Mouse (Mus musculus) CH12.LX (cell line): ENCODE measurements around the gene Fancc. TPM values are rescaled to one million over a fixed set of nuclear protein-coding genes. Genes with fewer than 3 reads are reported as not detected.

Experiments used
- DNase-seq: peaks from one replicate; pipeline ENCODE4 v3.0.0-alpha.2; 2013; ENCODE audit errors: extremely low read depth
- H3K27ac ChIP-seq: 2 replicates; pipeline ENCODE4 v1.5.1; 2012; ENCODE audit warnings: low read depth, mild to moderate bottlenecking, control low read depth, moderate library complexity; ENCODE audit not compliant: insufficient read depth
- H3K27me3 ChIP-seq: replicated peaks from 2 replicates; pipeline ENCODE3; 2012; ENCODE audit warnings: inconsistent platforms
- H3K36me3 ChIP-seq, 2 experiments: replicated peaks in 1 of 2; 2 replicates each; pipeline versions ENCODE3 to v1.6.1; 2012; ENCODE audit warnings: inconsistent platforms in 1 of 2, low read length in 1 of 2, mild to moderate bottlenecking in 1 of 2, mixed read lengths in 1 of 2, moderate library complexity in 1 of 2; ENCODE audit not compliant: control insufficient read depth in 1 of 2, insufficient read depth in 1 of 2
- H3K4me1 ChIP-seq, 2 experiments: 2 replicates each; pipeline ENCODE4 v1.6.1; 2012; ENCODE audit warnings: inconsistent platforms in 1 of 2, moderate library complexity in 1 of 2; ENCODE audit not compliant: insufficient read depth in 2 of 2, control insufficient read depth in 1 of 2
- H3K4me2 ChIP-seq: 2 replicates; pipeline ENCODE4 v1.6.1; 2012; ENCODE audit warnings: low read depth, mild to moderate bottlenecking, control low read depth; ENCODE audit not compliant: poor library complexity, insufficient read depth, severe bottlenecking
- H3K4me3 ChIP-seq, 3 experiments: fragments of 150-350 bp in 1 of 3; sonication (generic) in 1 of 3; replicated peaks in 1 of 3; 2 replicates each; pipeline versions ENCODE3 to v1.5.1; 2011 to 2012; ENCODE audit warnings: low read depth in 2 of 3, low read length in 2 of 3, mild to moderate bottlenecking in 2 of 3, moderate library complexity in 2 of 3, control low read depth in 1 of 3, improper control_type of control experiment in 1 of 3, inconsistent platforms in 1 of 3, mixed read lengths in 1 of 3; ENCODE audit not compliant: poor library complexity in 1 of 3
- H3K79me2 ChIP-seq: replicated peaks from 2 replicates; pipeline ENCODE4 v1.6.1; 2012; ENCODE audit warnings: mild to moderate bottlenecking, moderate library complexity; ENCODE audit not compliant: control insufficient read depth, poor library complexity, insufficient read depth, severe bottlenecking; ENCODE audit errors: extremely low read depth
- H3K9ac ChIP-seq: 2 replicates; pipeline ENCODE4 v1.6.1; 2012; ENCODE audit warnings: low read depth, mild to moderate bottlenecking, control low read depth, moderate library complexity; ENCODE audit not compliant: insufficient read depth
- H3K9me3 ChIP-seq: replicated peaks from 2 replicates; pipeline ENCODE3; 2012; ENCODE audit warnings: low read length, inconsistent platforms, mixed read lengths
- CHD1 ChIP-seq: IDR thresholded peaks from 2 replicates; pipeline ENCODE4 v1.6.1; 2012; ENCODE audit warnings: low read depth, low read length, improper control_type of control experiment, inconsistent platforms
- CHD2 ChIP-seq: IDR thresholded peaks from 2 replicates; pipeline ENCODE4 v1.6.1; 2011; ENCODE audit warnings: low read length, improper control_type of control experiment
- CTCF ChIP-seq, 2 experiments: IDR thresholded peaks in 1 of 2; conservative IDR thresholded peaks in 1 of 2; 2 replicates each; pipeline ENCODE4 v1.5.1; 2011 to 2012; ENCODE audit warnings: low read depth in 2 of 2, low read length in 2 of 2, improper control_type of control experiment in 1 of 2, inconsistent platforms in 1 of 2, mild to moderate bottlenecking in 1 of 2, moderate library complexity in 1 of 2
- ELF1 ChIP-seq: IDR thresholded peaks from 2 replicates; pipeline ENCODE4 v1.6.1; 2014; ENCODE audit warnings: low read depth, mild to moderate bottlenecking, inconsistent platforms, low read length, improper control_type of control experiment
- EP300 ChIP-seq: IDR thresholded peaks from 2 replicates; pipeline ENCODE4 v1.6.1; 2011; ENCODE audit warnings: low read length, improper control_type of control experiment
- ETS1 ChIP-seq: conservative IDR thresholded peaks from 2 replicates; pipeline ENCODE4 v1.6.1; 2012; ENCODE audit warnings: low read depth, mild to moderate bottlenecking, inconsistent platforms, low read length, improper control_type of control experiment, moderate library complexity
- HCFC1 ChIP-seq: IDR thresholded peaks from 2 replicates; pipeline ENCODE4 v1.6.1; 2012; ENCODE audit warnings: low read depth, mild to moderate bottlenecking, inconsistent platforms, low read length, improper control_type of control experiment
- JUN ChIP-seq: IDR thresholded peaks from 2 replicates; pipeline ENCODE4 v1.6.1; 2011; ENCODE audit warnings: low read depth, mild to moderate bottlenecking, low read length, improper control_type of control experiment, moderate library complexity; ENCODE audit not compliant: insufficient read depth
- JUND ChIP-seq: conservative IDR thresholded peaks from 2 replicates; pipeline ENCODE4 v1.6.1; 2011; ENCODE audit warnings: low read depth, low read length, improper control_type of control experiment
- KAT2A ChIP-seq: IDR thresholded peaks from 2 replicates; pipeline ENCODE4 v1.6.1; 2012; ENCODE audit warnings: low read length, improper control_type of control experiment, inconsistent platforms; ENCODE audit not compliant: insufficient replicate concordance
- MAX ChIP-seq: IDR thresholded peaks from 2 replicates; pipeline ENCODE4 v1.6.1; 2011; ENCODE audit warnings: low read length, improper control_type of control experiment
- MAZ ChIP-seq: IDR thresholded peaks from 2 replicates; pipeline ENCODE4 v1.6.1; 2012; ENCODE audit warnings: low read depth, mild to moderate bottlenecking, inconsistent platforms, low read length, improper control_type of control experiment, moderate library complexity
- NELFE ChIP-seq: IDR thresholded peaks from 2 replicates; pipeline ENCODE4 v1.6.1; 2011; ENCODE audit warnings: low read depth, low read length, improper control_type of control experiment
- NRF1 ChIP-seq: IDR thresholded peaks from 2 replicates; pipeline ENCODE4 v1.6.1; 2014; ENCODE audit warnings: low read depth, mild to moderate bottlenecking, inconsistent platforms, low read length, improper control_type of control experiment, moderate library complexity
- PAX5 ChIP-seq: IDR thresholded peaks from 2 replicates; pipeline ENCODE4 v1.6.1; 2012; ENCODE audit warnings: low read length, inconsistent platforms, mixed read lengths
- RAD21 ChIP-seq: IDR thresholded peaks from 2 replicates; pipeline ENCODE4 v1.6.1; 2011; ENCODE audit warnings: low read depth, mild to moderate bottlenecking, low read length, improper control_type of control experiment, moderate library complexity
- UBTF ChIP-seq: IDR thresholded peaks from 2 replicates; pipeline ENCODE4 v1.6.1; 2012; ENCODE audit warnings: low read depth, mild to moderate bottlenecking, inconsistent platforms, low read length, improper control_type of control experiment, moderate library complexity
- USF1 ChIP-seq: IDR thresholded peaks from 2 replicates; pipeline ENCODE4 v1.6.1; 2014; ENCODE audit warnings: low read depth, mild to moderate bottlenecking, inconsistent platforms, low read length, improper control_type of control experiment
- USF2 ChIP-seq: conservative IDR thresholded peaks from 2 replicates; pipeline ENCODE4 v1.6.1; 2011; ENCODE audit warnings: low read depth, low read length, improper control_type of control experiment
- ZC3H11A ChIP-seq: IDR thresholded peaks from 2 replicates; pipeline ENCODE4 v1.6.1; 2012; ENCODE audit warnings: low read depth, mild to moderate bottlenecking, inconsistent platforms, low read length, improper control_type of control experiment
- dilution Hi-C: fragments of 300-500 bp; cut with MboI; formaldehyde crosslinking; loops from 2 replicates; pipeline ENCODE4 v1.14.3; 2020; ENCODE audit warnings: low sequenced_read_pairs; ENCODE audit not compliant: extremely low pct_unique_long_range_greater_than_20kb, extremely low pct_ligation_motif_present
- in situ Hi-C: fragments of 300-500 bp; cut with MboI; formaldehyde crosslinking; loops from 3 replicates; pipeline ENCODE4 v1.14.3; 2019; ENCODE audit warnings: low sequenced_read_pairs, low pct_ligation_motif_present, low pct_unique_long_range_greater_than_20kb, mixed read lengths
- polyA plus RNA-seq: library from polyadenylated mRNA; unstranded; fragments of >175 nt; gene quantifications from 2 replicates; pipeline ENCODE4 v1.2.1, GENCODE M21; 2012; ENCODE audit warnings: low read depth; ENCODE audit not compliant: insufficient read length
- total RNA-seq, 2 experiments: library from RNA; depleted of rRNA; stranded (reverse); fragments of 300-350 nt in 1 of 2; fragments of >200 nt in 1 of 2; gene quantifications; 2 replicates each; pipeline ENCODE4 v1.2.3; 2012 to 2014

Fancc gene
- total and polyA plus RNA-seq, 3 experiments: 8.2 to 12.4 (median 8.7) TPM

DNA sequence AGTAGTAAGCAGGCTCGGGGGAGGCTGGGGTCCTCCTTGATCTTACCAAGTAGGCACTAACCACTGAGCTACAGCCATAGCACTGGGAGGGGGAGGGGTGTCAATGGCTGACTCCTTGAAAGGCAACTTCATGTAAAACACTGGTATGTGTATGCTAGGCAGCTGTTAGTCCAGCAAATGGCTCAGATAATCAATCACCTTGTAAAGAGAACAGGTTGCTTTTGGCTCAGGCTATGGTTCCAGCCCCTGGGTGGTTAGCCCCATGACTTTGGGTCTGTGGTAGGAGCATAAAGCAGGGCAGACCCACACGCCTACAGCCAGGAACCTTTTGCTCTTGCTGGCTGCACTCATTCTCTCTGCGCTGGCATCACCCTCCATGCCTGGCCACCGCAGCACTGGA, 207.0 kb downstream of the Fancc start:
- peaks cover 20 to 79% of the 10 kb centered on the region in 2 experiments for H3K36me3 ChIP-seq
- dilution Hi-C loops: no loop called here

DNA sequence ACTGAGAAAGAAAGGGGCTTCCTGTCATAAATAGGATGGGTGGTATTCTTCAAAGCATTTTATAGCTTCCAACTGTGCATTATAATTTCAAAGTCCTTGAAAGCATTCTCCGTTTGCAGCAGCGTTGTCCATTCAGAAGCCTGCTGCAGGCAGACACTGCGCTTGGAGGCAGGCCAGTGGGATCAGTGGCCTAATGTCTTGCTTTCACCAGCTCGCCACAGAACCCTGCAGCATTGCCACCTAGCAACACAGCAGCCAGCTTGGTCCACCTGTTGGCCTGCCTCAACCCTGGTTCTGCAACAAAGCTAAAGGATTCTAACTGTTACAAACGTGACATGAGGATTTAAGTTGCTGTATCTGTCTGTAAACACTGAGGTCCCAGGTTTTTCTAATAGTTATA, 207.4 kb downstream of the Fancc start:
- H3K4me2 ChIP-seq: no peak overlapping the region
- H3K9ac ChIP-seq: no peak overlapping the region
- H3K4me1 ChIP-seq: no peaks in the 10 kb centered on the region
- in situ Hi-C loops (no loop called here), dilution Hi-C loops (no loop called here)
- no peaks in the 10 kb centered on the region for H3K27me3 ChIP-seq
- H3K27ac ChIP-seq: no peak overlapping the region
- no peak for TF ChIP-seq ZC3H11A
- TF ChIP-seq HCFC1: no peak
- TF ChIP-seq EP300: no peak
- TF ChIP-seq CHD1: no peak
- TF ChIP-seq NRF1: no peak
- no peak for TF ChIP-seq UBTF
- TF ChIP-seq USF2: no peak
- no peak for TF ChIP-seq KAT2A
- TF ChIP-seq ELF1: no peak
- TF ChIP-seq RAD21: no peak
- no peak for TF ChIP-seq CTCF (conservative IDR thresholded peaks at IDR 0.05 in 1 of 2, IDR thresholded peaks at IDR 0.05 in 1 of 2; ENCODE audit: low read depth in 2 of 2, low read length in 2 of 2)
- no peak for TF ChIP-seq CHD2
- no peak for TF ChIP-seq MAX
- TF ChIP-seq USF1: no peak
- TF ChIP-seq ETS1: no peak
- no peak for TF ChIP-seq MAZ
- TF ChIP-seq JUND: no peak
- no peak for TF ChIP-seq PAX5
- TF ChIP-seq NELFE: no peak
- TF ChIP-seq JUN: no peak
- no peak for DNase-seq
- H3K9me3 ChIP-seq: no peaks in the 10 kb centered on the region
- no peak overlapping the region for H3K4me3 ChIP-seq
- H3K36me3 ChIP-seq: peaks cover 20 to 81% of the 10 kb centered on the region in 2 experiments
- H3K79me2 ChIP-seq: no peaks in the 10 kb centered on the region

More for the DNA sequence above, 207.0 kb downstream of the Fancc start:
- in situ Hi-C loops: no loop called here
- H3K79me2 ChIP-seq: no peaks in the 10 kb centered on the region
- no peak overlapping the region for H3K27ac ChIP-seq
- no peak for TF ChIP-seq PAX5
- no peaks in the 10 kb centered on the region for H3K9me3 ChIP-seq
- H3K9ac ChIP-seq: no peak overlapping the region
- no peaks in the 10 kb centered on the region for H3K4me1 ChIP-seq
- no peak overlapping the region for H3K4me2 ChIP-seq
- no peak overlapping the region for H3K4me3 ChIP-seq
- DNase-seq: no peak
- no peaks in the 10 kb centered on the region for H3K27me3 ChIP-seq
